Mouse (Mus musculus) mouse embryonic stem cell (cell line): Measurements from ENCODE around the gene Enpep.

Experiments
- in situ Hi-C, 2 experiments: fragments of 300-500 bp; cut with MboI; formaldehyde crosslinking; loops; 1 replicate in 1 of 2; 3 replicates in 1 of 2; pipeline ENCODE4 v1.14.3; 2019 to 2020; ENCODE audit warnings: low sequenced_read_pairs in 2 of 2, low pct_unique_long_range_greater_than_20kb in 1 of 2, mixed read lengths in 1 of 2; ENCODE audit not compliant: unreplicated experiment in 1 of 2

The Enpep gene

GRCm38 (mm10) chr3:129220681-129221379 lies 111.7 kb downstream of the Enpep start:
- in situ Hi-C loops, result loop anchor here in 1 of 2 experiments (25.0 kb wide), 1 partner anchor 1891 kb away; the partner anchor contains the start of gene Lef1

DNA sequence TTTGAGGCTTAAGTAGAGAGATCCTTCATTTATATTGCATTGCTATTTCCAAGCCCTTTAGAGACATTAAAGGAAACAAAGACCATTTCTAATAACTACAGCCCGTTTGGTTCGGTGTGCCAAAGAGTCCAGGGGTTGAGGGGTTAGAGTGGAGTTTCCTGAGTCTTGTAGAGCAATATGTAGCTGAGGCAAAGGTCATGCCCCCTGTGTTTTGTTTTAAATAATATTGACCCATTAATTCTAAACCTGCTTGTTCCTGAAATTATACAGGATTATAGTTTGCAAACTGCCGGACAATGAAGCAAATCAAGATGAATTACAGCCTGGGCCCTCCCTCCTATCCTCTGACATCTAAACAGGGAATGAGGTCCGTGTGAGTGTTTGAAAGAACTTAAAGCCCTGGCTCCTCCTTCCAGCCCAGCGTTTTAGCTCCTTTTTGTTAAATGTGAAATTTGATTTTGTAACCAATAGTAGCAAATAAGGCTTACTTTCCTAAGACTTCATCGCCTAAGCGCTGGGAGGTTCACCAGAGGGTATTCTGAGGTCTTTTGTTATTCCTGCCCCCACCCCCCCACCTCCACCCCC lies 112.3 kb downstream of the Enpep start:
- in situ Hi-C loops, result loop anchor here in 1 of 2 experiments (25.0 kb wide), 1 partner anchor 1892 kb away; the partner anchor contains the start of gene Lef1
